Mouse (Mus musculus): ENCODE measurements at regions not wholly inside any gene's neighbourhood (a gene's known extent, or its start where the extent isn't known, plus 50 kb on each side); places are given as distances from the start of the nearest gene placed in this dataset.

DNA sequence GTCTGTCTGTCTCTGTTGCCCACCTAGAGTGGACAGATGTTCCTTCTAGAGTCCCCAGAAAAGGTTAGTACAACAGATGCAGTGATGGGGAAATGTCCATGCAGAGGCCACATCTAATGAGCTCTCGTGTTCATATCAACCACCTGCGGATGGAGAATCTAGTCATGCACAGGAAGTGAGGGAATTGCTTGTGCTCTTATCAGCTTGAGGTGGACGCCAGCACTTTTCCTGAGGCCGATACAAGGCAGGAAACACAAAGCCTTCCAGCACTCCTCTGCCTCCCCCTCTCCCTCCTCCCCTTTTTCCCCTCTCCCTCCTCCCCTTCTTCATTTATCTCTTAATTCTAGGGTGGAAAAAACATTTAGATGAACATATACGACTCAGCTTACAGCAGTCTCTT lies 354.3 kb upstream of the Runx1 start:
- Histone ChIP-seq H3K9me3 (replicated peaks; ENCODE audit: control insufficient read depth, low read length) (0 out of 2 replicates have a peak, but pooled peaks cover 2% of the 10 kb centered on the region), H3K4me3 (ENCODE audit: low read length) (no peak overlapping the region), H3K9ac (ENCODE audit: low read length) (no peak overlapping the region), H3K27me3 (ENCODE audit: control insufficient read depth, insufficient read depth, low read length) (no peaks in the 10 kb centered on the region), H3K36me3 (ENCODE audit: control insufficient read depth, insufficient read depth) (no peaks in the 10 kb centered on the region), H3K4me2 (ENCODE audit: low read depth, low read length) (no peak overlapping the region), H3K4me1 (ENCODE audit: control insufficient read depth, insufficient read depth, low read length) (no peaks in the 10 kb centered on the region), H3K27ac (ENCODE audit: low read length) (no peak overlapping the region)
- 35% methylated on average over 5 of the region's 5 CpGs for WGBS
- peak; percentile 49 for ATAC-seq (replicated peaks; ENCODE audit: extremely low read depth, insufficient read depth, low FRiP score)

- H3K4me3 ChIP-seq (ENCODE audit: low read length), result no peak overlapping the region
- no peak overlapping the region for H3K4me2 ChIP-seq (ENCODE audit: low read depth, low read length)
- no peaks in the 10 kb centered on the region; the same call in 1 of the 2 replicates for H3K9me3 ChIP-seq (replicated peaks; ENCODE audit: control insufficient read depth, low read length)
- H3K36me3 ChIP-seq (ENCODE audit: control insufficient read depth, insufficient read depth), result no peaks in the 10 kb centered on the region
- no peak overlapping the region for H3K27ac ChIP-seq (ENCODE audit: low read length)
- 80% methylated on average over 3 of the region's 3 CpGs for WGBS
- H3K27me3 ChIP-seq (ENCODE audit: control insufficient read depth, insufficient read depth, low read length), result no peaks in the 10 kb centered on the region
- no peak overlapping the region for H3K9ac ChIP-seq (ENCODE audit: low read length)
- ATAC-seq (replicated peaks; ENCODE audit: extremely low read depth, insufficient read depth, low FRiP score), result no peak
- H3K4me1 ChIP-seq (ENCODE audit: control insufficient read depth, insufficient read depth, low read length), result no peaks in the 10 kb centered on the region
Measured at GRCm38 (mm10) chr16:93166667-93167066, 340.7 kb upstream of the Runx1 start.

GRCm38 (mm10) chr16:93158526-93159226 lies 332.7 kb upstream of the Runx1 start:
- no peak overlapping the region for H3K9ac ChIP-seq (ENCODE audit: low read length)
- H3K4me3 ChIP-seq (ENCODE audit: low read length), result no peak overlapping the region
- no peaks in the 10 kb centered on the region for H3K4me1 ChIP-seq (ENCODE audit: control insufficient read depth, insufficient read depth, low read length)
- H3K27me3 ChIP-seq (ENCODE audit: control insufficient read depth, insufficient read depth, low read length), result no peaks in the 10 kb centered on the region; the same call in 1 of the 2 replicates
- no peak overlapping the region for H3K4me2 ChIP-seq (ENCODE audit: low read depth, low read length)
- no peak overlapping the region for H3K27ac ChIP-seq (ENCODE audit: low read length)
- no peak for ATAC-seq (replicated peaks; ENCODE audit: extremely low read depth, insufficient read depth, low FRiP score)
- WGBS, result 82% methylated on average over 8 of the region's 8 CpGs
- no peaks in the 10 kb centered on the region for H3K36me3 ChIP-seq (ENCODE audit: control insufficient read depth, insufficient read depth)
- H3K9me3 ChIP-seq (replicated peaks; ENCODE audit: control insufficient read depth, low read length), result peaks cover 3% of the 10 kb centered on the region; the same call in 1 of the 2 replicates

GRCm38 (mm10) chr16:93153545-93154329 lies 327.8 kb upstream of the Runx1 start:
- ATAC-seq (replicated peaks; ENCODE audit: extremely low read depth, insufficient read depth, low FRiP score), result peak; percentile 30; the same call in 1 of the 2 replicates
- no peak overlapping the region for H3K9ac ChIP-seq (ENCODE audit: low read length)
- H3K27ac ChIP-seq (ENCODE audit: low read length), result peak overlapping the region; percentile 48; the same call in 1 of the 2 replicates
- H3K4me2 ChIP-seq (ENCODE audit: low read depth, low read length), result 0 out of 2 replicates have a peak overlapping the region, but pooled peaks have one; percentile 7
- peaks cover 10% of the 10 kb centered on the region for H3K4me1 ChIP-seq (ENCODE audit: control insufficient read depth, insufficient read depth, low read length)
- peaks cover 2% of the 10 kb centered on the region for H3K27me3 ChIP-seq (ENCODE audit: control insufficient read depth, insufficient read depth, low read length)
- H3K4me3 ChIP-seq (ENCODE audit: low read length), result no peak overlapping the region
- H3K9me3 ChIP-seq (replicated peaks; ENCODE audit: control insufficient read depth, low read length), result peaks cover 3% of the 10 kb centered on the region; the same call in 1 of the 2 replicates
- WGBS, result 64% methylated on average over 14 of the region's 14 CpGs
- no peaks in the 10 kb centered on the region for H3K36me3 ChIP-seq (ENCODE audit: control insufficient read depth, insufficient read depth)

DNA sequence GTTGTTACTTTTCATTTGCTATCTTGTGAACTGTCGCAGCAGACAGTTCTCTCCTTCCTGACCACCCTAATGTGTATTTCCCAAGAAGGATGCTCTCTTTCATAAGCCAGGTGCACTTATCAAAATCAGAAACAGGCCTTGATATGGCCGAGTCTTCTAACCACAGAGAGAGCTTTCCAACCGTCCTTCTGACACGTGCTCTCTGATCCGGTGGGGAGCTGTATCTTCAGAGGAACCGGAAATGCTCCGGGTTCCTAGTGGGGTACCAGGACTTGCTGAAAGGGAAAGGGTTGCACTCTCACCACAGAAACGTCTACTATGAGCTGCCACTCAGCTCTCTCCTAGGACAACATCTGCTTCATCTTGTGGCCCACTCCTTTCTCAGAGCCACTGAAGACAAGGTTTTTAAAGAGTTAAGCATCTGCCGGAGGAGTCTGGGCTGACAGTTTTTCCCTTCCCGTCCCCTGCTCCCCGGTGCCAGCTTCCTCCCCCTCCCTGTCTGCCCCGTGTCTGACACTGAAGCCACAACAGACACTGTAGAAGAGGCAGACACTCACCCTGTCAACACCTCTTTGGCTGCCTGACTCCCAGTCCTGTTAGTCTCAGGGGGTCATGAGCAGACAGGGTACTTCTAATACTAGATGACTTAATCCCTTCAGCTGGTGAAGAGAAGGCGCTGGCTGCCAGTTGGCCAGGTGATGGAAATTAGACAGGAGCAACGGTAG lies 327.0 kb upstream of the Runx1 start:
- peaks cover 2% of the 10 kb centered on the region for H3K27me3 ChIP-seq (ENCODE audit: control insufficient read depth, insufficient read depth, low read length)
- peak; percentile 85 for ATAC-seq (replicated peaks; ENCODE audit: extremely low read depth, insufficient read depth, low FRiP score)
- H3K4me1 ChIP-seq (ENCODE audit: control insufficient read depth, insufficient read depth, low read length), result peaks cover 10% of the 10 kb centered on the region
- no peaks in the 10 kb centered on the region for H3K9me3 ChIP-seq (replicated peaks; ENCODE audit: control insufficient read depth, low read length)
- H3K9ac ChIP-seq (ENCODE audit: low read length), result no peak overlapping the region
- no peaks in the 10 kb centered on the region for H3K36me3 ChIP-seq (ENCODE audit: control insufficient read depth, insufficient read depth)
- H3K27ac ChIP-seq (ENCODE audit: low read length), result peak overlapping the region; percentile 48; the same call in 1 of the 2 replicates
- peak overlapping the region; percentile 7; the same call in 1 of the 2 replicates for H3K4me2 ChIP-seq (ENCODE audit: low read depth, low read length)
- 8% methylated on average over 14 of the region's 14 CpGs for WGBS
- no peak overlapping the region for H3K4me3 ChIP-seq (ENCODE audit: low read length)

GRCm38 (mm10) chr16:93152057-93152456 lies 326.1 kb upstream of the Runx1 start:
- Histone ChIP-seq H3K9ac (ENCODE audit: low read length) (no peak overlapping the region), H3K27me3 (ENCODE audit: control insufficient read depth, insufficient read depth, low read length) (peaks cover 2% of the 10 kb centered on the region), H3K27ac (ENCODE audit: low read length) (peak overlapping the region; percentile 37; the same call in 1 of the 2 replicates), H3K9me3 (replicated peaks; ENCODE audit: control insufficient read depth, low read length) (no peaks in the 10 kb centered on the region), H3K4me1 (ENCODE audit: control insufficient read depth, insufficient read depth, low read length) (peaks cover 10% of the 10 kb centered on the region), H3K36me3 (ENCODE audit: control insufficient read depth, insufficient read depth) (no peaks in the 10 kb centered on the region), H3K4me3 (ENCODE audit: low read length) (no peak overlapping the region), H3K4me2 (ENCODE audit: low read depth, low read length) (no peak overlapping the region)
- no peak for ATAC-seq (replicated peaks; ENCODE audit: extremely low read depth, insufficient read depth, low FRiP score)
- WGBS, result 95% methylated on average over 1 of the region's 1 CpGs

DNA sequence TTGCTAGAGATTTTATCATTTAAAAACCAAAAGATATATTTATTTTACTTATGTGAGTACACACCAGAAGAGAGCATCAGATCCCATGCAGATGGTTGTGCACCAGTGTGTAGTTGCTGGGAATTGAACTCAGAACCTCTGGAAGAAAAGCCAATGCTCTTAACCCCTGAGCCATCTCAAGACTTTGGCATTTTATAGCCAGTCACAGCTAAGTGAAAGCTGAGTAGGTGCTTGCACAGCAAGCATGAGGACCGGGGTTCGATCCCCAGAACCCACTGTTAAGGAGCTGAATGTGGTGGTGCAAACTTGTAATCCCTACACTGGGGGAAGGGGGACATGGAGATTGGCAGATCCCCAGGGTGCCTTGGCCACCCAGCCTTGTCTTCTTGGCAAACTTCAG lies 325.7 kb upstream of the Runx1 start:
- H3K27me3 ChIP-seq (ENCODE audit: control insufficient read depth, insufficient read depth, low read length), result peaks cover 5% of the 10 kb centered on the region
- H3K27ac ChIP-seq (ENCODE audit: low read length), result peak overlapping the region; percentile 37; the same call in 1 of the 2 replicates
- H3K4me2 ChIP-seq (ENCODE audit: low read depth, low read length), result no peak overlapping the region
- H3K36me3 ChIP-seq (ENCODE audit: control insufficient read depth, insufficient read depth), result no peaks in the 10 kb centered on the region
- no peak for ATAC-seq (replicated peaks; ENCODE audit: extremely low read depth, insufficient read depth, low FRiP score)
- H3K9ac ChIP-seq (ENCODE audit: low read length), result no peak overlapping the region
- no peaks in the 10 kb centered on the region for H3K9me3 ChIP-seq (replicated peaks; ENCODE audit: control insufficient read depth, low read length)
- no peak overlapping the region for H3K4me3 ChIP-seq (ENCODE audit: low read length)
- peaks cover 10% of the 10 kb centered on the region for H3K4me1 ChIP-seq (ENCODE audit: control insufficient read depth, insufficient read depth, low read length)
- 95% methylated on average over 2 of the region's 2 CpGs for WGBS

DNA sequence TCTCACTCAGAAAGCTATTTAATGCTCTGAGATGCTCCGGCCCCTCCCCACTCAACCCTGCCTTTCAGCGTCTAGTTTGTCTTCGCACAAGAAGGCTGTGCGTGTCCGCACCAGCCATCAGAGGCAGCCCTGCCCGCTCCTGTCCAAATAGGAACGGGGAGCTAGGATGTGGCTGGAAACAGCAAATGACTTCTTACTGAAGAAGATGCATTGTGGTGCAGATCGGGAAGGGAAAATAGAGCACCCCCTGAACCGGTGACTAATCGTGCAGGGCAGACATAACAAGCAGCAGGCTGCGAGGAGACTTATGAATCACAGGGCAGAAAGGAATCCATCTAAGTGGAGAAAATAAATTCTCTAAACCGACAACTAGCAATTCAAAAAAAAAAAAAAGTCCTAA lies 324.5 kb upstream of the Runx1 start:
- Histone ChIP-seq H3K4me1 (ENCODE audit: control insufficient read depth, insufficient read depth, low read length) (peaks cover 10% of the 10 kb centered on the region), H3K4me2 (ENCODE audit: low read depth, low read length) (no peak overlapping the region), H3K36me3 (ENCODE audit: control insufficient read depth, insufficient read depth) (no peaks in the 10 kb centered on the region), H3K27ac (ENCODE audit: low read length) (no peak overlapping the region), H3K27me3 (ENCODE audit: control insufficient read depth, insufficient read depth, low read length) (peaks cover 5% of the 10 kb centered on the region), H3K9ac (ENCODE audit: low read length) (no peak overlapping the region), H3K4me3 (ENCODE audit: low read length) (no peak overlapping the region), H3K9me3 (replicated peaks; ENCODE audit: control insufficient read depth, low read length) (no peaks in the 10 kb centered on the region)
- 59% methylated on average over 12 of the region's 12 CpGs for whole genome bisulfite sequencing
- ATAC-seq (replicated peaks; ENCODE audit: extremely low read depth, insufficient read depth, low FRiP score), result no peak
